Mouse (Mus musculus) limb, embryonic 14.5 days (tissue): ENCODE data around the gene Zfp622. TPM values are rescaled to one million over a fixed set of nuclear protein-coding genes. Genes with fewer than 3 reads are reported as not detected.

ENCODE experiments used
- ATAC-seq: fragments of 200-750 bp; cut with Nextera tagmentation; 2 replicates; pipeline ENCODE4 v1.8.0; 2017; ENCODE audit warnings: low read depth, moderate number of reproducible peaks, moderate TSS enrichment; ENCODE audit not compliant: low FRiP score
- DNase-seq: peaks from one replicate; pipeline ENCODE4 v3.0.0-alpha.2; 2015; ENCODE audit warnings: low spot score
- H3K27ac ChIP-seq: fragments of 300-500 bp; sonication (generic); replicated peaks from 2 replicates; pipeline ENCODE4 v1.5.1; 2014; ENCODE audit warnings: low read depth, mild to moderate bottlenecking, low read length, moderate library complexity, mixed read lengths
- H3K27me3 ChIP-seq: fragments of 300-500 bp; sonication (generic); 2 replicates; pipeline ENCODE4 v1.6.1; 2014; ENCODE audit warnings: low read length, mixed read lengths; ENCODE audit not compliant: control insufficient read depth, insufficient read depth
- H3K36me3 ChIP-seq: fragments of 300-500 bp; sonication (generic); 2 replicates; pipeline ENCODE4 v1.6.1; 2014; ENCODE audit warnings: mild to moderate bottlenecking, low read length, moderate library complexity, mixed read lengths; ENCODE audit not compliant: control insufficient read depth, insufficient read depth
- H3K4me1 ChIP-seq: fragments of 300-500 bp; sonication (generic); 2 replicates; pipeline ENCODE4 v1.6.1; 2014; ENCODE audit warnings: antibody characterized with exemption, low read length, mixed read lengths; ENCODE audit not compliant: control insufficient read depth, insufficient read depth
- H3K4me2 ChIP-seq: fragments of 300-500 bp; sonication (generic); replicated peaks from 2 replicates; pipeline ENCODE4 v1.6.1; 2014; ENCODE audit warnings: low read depth, mild to moderate bottlenecking, low read length, moderate library complexity; ENCODE audit not compliant: severe bottlenecking
- H3K4me3 ChIP-seq: fragments of 300-500 bp; sonication (generic); replicated peaks from 2 replicates; pipeline ENCODE4 v1.5.1; 2014; ENCODE audit warnings: low read length
- H3K9ac ChIP-seq: fragments of 300-500 bp; sonication (generic); 2 replicates; pipeline ENCODE4 v1.6.1; 2014; ENCODE audit warnings: mild to moderate bottlenecking, low read depth, low read length, moderate library complexity; ENCODE audit not compliant: severe bottlenecking
- H3K9me3 ChIP-seq: fragments of 300-500 bp; sonication (generic); 2 replicates; pipeline ENCODE4 v1.6.1; 2016; ENCODE audit warnings: low read length; ENCODE audit not compliant: control insufficient read depth
- POLR2A ChIP-seq: fragments of 200-500 bp; IDR thresholded peaks from 2 replicates; pipeline ENCODE4 v1.8.0; 2012; ENCODE audit warnings: inconsistent platforms, mild to moderate bottlenecking, moderate library complexity, borderline replicate concordance; ENCODE audit not compliant: insufficient read depth, insufficient read length; ENCODE audit errors: extremely low read depth
- WGBS: fragments of 180-500 bp; shearing (Covaris S2); extraction: QIAGEN DNeasy Blood & Tissue Kit; methylation state at CpG from one replicate; pipeline ENCODE4 v1.1.7; 2014; 5-methylcytosine and 5-hydroxymethylcytosine counted together
- polyA plus RNA-seq, 2 experiments: library from polyadenylated mRNA; depleted of rRNA in 1 of 2; stranded (reverse) in 1 of 2; unstranded in 1 of 2; fragments of >200 nt; fragmentation: Nextera tagmentation in 1 of 2; extraction: Ambion mirVana in 1 of 2; gene quantifications; 2 replicates each; pipeline versions ENCODE4 v1.2.1 to v1.2.3; 2012 to 2014

Zfp622 gene
- polyA plus RNA-seq, 2 experiments = 27.8 to 34.5 TPM

DNA sequence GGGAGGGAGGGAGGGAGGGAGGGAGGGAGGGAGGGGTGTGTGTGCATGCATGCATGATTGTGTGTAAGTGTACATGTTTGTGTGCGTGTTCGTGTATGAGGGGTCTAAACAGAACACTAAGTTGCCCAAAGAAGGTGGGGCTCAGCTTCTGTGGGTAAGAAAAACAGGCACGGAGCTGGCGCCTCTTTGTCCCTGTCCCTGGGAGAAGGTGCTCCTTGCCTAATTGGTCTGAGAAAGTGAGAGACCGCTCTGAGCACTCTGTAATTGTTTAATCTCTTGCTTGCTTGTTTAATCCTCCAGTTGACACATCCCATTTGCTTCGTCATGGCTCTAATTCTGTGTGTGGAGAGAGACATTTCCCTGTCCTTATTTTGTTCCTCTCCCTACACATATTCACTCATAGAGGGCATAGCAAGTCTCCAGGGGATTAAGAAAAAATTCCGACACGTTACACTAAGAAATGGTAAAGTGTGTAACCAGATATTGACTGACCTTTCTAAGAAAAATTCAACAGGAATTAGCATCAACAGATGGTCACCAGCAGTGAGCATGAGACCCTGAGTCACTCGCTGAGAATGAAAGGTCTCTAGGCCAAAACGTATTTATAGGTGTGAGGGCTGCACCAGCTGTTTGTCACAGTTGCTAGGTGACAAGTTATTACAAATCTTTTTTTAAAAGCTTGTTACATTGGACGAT, 27.6 kb upstream of the Zfp622 start:
- no peaks in the 10 kb centered on the region for H3K27me3 ChIP-seq
- 43% methylated on average over 11 of the region's 11 CpGs for WGBS
- no peak overlapping the region for H3K4me3 ChIP-seq
- DNase-seq (peak; percentile 62), ATAC-seq (peak; percentile 75)
- no peak overlapping the region for H3K27ac ChIP-seq
- H3K4me2 ChIP-seq = no peak overlapping the region
- no peak for TF ChIP-seq POLR2A
- no peak overlapping the region for H3K9ac ChIP-seq
- H3K9me3 ChIP-seq = no peaks in the 10 kb centered on the region
- H3K4me1 ChIP-seq = no peaks in the 10 kb centered on the region
- H3K36me3 ChIP-seq = no peaks in the 10 kb centered on the region

- WGBS = 74% methylated on average over 10 of the region's 10 CpGs
- no peak overlapping the region for H3K4me3 ChIP-seq
- H3K4me2 ChIP-seq = no peak overlapping the region
- no peaks in the 10 kb centered on the region for H3K27me3 ChIP-seq
- H3K9ac ChIP-seq = no peak overlapping the region
- H3K27ac ChIP-seq = no peak overlapping the region
- H3K4me1 ChIP-seq = no peaks in the 10 kb centered on the region
- ATAC-seq = no peak
- TF ChIP-seq POLR2A = no peak
- no peak for DNase-seq
- H3K9me3 ChIP-seq = no peaks in the 10 kb centered on the region
- no peaks in the 10 kb centered on the region for H3K36me3 ChIP-seq
Measured at GRCm38 (mm10) chr15:25957651-25958050, 26.5 kb upstream of the Zfp622 start.

DNA sequence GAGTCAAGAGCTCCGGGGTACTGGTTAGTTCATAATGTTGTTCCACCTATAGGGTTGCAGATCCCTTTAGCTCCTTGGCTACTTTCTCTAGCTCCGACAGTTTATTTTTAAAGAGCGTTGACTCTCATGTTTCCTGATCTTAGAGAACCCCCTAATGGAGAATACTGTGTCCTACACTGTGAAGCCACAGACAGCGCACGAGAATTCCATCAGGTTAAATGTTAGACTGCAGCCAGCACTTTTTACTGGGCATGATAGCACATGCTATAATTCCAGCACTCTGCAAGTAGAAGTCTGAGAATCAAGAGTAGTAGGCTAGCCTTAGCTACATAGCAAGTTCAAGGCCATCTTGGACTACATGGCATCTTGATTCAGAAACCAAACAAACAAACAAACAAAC, 24.8 kb upstream of the Zfp622 start:
- Histone ChIP-seq H3K4me3 (no peak overlapping the region), H3K9ac (no peak overlapping the region), H3K9me3 (no peaks in the 10 kb centered on the region), H3K27me3 (no peaks in the 10 kb centered on the region), H3K4me2 (no peak overlapping the region), H3K27ac (no peak overlapping the region), H3K4me1 (no peaks in the 10 kb centered on the region), H3K36me3 (no peaks in the 10 kb centered on the region)
- DNase-seq (peak; percentile 70), ATAC-seq (peak; percentile 72)
- no peak for TF ChIP-seq POLR2A
- 36% methylated on average over 5 of the region's 5 CpGs for WGBS

- Histone ChIP-seq H3K27me3 (no peaks in the 10 kb centered on the region), H3K4me1 (no peaks in the 10 kb centered on the region), H3K4me3 (no peak overlapping the region), H3K4me2 (no peak overlapping the region), H3K36me3 (no peaks in the 10 kb centered on the region), H3K27ac (no peak overlapping the region), H3K9me3 (no peaks in the 10 kb centered on the region), H3K9ac (no peak overlapping the region)
- TF ChIP-seq POLR2A = no peak
- no peak for DNase-seq
- ATAC-seq = no peak
- 77% methylated on average over 5 of the region's 5 CpGs for whole genome bisulfite sequencing
Measured at GRCm38 (mm10) chr15:25960231-25960630, 23.9 kb upstream of the Zfp622 start.

GRCm38 (mm10) chr15:25966220-25966774, 17.9 kb upstream of the Zfp622 start:
- no peak overlapping the region for H3K9ac ChIP-seq
- no peaks in the 10 kb centered on the region for H3K36me3 ChIP-seq
- no peak for TF ChIP-seq POLR2A
- no peak overlapping the region for H3K4me2 ChIP-seq
- no peaks in the 10 kb centered on the region for H3K4me1 ChIP-seq
- no peak for DNase-seq
- no peaks in the 10 kb centered on the region for H3K27me3 ChIP-seq
- ATAC-seq = no peak
- 61% methylated on average over 6 of the region's 6 CpGs for WGBS
- H3K4me3 ChIP-seq = no peak overlapping the region
- H3K9me3 ChIP-seq = no peaks in the 10 kb centered on the region
- H3K27ac ChIP-seq = no peak overlapping the region
